Mouse (Mus musculus): ENCODE results near the gene Cpsf7. TPM values are rescaled to one million over a fixed set of nuclear protein-coding genes. Genes with fewer than 3 reads are reported as not detected.

The Cpsf7 gene
- polyA plus RNA-seq, 2 experiments, result 50.4 to 102 TPM

DNA sequence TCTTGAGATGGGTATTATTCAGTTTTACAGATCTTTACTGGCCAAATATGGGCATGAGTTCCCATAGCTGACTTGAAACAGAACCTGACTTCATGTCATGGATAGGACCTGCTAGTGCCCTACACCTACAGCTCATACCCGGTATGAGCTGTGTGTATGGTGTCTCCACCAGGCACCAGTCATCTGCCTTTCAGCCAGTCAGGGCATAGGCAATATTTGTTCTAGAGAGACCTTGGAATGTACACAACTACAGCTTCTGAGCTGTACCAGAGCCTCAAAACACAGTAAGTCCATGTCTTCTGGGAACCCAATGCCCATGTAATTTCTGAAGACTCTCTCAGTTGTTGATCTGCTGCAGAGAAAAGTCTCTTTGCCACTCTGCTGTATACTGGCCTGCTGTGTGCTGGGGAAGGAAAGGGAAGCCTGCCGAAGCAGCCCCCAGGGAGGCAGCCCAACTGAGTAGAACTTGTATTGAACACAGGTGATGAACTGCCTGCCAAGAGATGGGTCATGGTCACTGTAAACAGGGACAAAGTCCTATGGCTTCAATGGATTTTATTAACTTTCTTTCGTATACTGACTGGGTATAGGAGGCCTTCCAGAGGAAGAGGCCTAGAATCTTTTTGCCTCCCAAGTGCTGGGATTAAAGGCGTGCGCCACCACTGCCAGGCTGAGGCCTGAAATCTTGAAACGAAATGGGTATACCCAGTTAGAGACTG, 66.8 kb downstream of the Cpsf7 start:
- Histone ChIP-seq H3K4me1 (ENCODE audit: control insufficient read depth, insufficient read depth, low read length) (no peaks in the 10 kb centered on the region), H3K9me3 (ENCODE audit: control insufficient read depth, low read length) (no peaks in the 10 kb centered on the region), H3K4me3 (replicated peaks; ENCODE audit: low read length) (no peak overlapping the region), H3K27ac (replicated peaks; ENCODE audit: low read depth, low read length) (no peak overlapping the region), H3K27me3 (ENCODE audit: control insufficient read depth, insufficient read depth, low read length) (no peaks in the 10 kb centered on the region), H3K36me3 (ENCODE audit: control insufficient read depth, insufficient read depth, low read length) (peaks cover 48% of the 10 kb centered on the region), H3K9ac (ENCODE audit: low read depth, low read length, severe bottlenecking) (no peak overlapping the region), H3K4me2 (replicated peaks; ENCODE audit: low read depth, low read length, severe bottlenecking) (no peak overlapping the region)
- ATAC-seq (ENCODE audit: low FRiP score, low read depth) (no peak), DNase-seq (ENCODE audit: low spot score) (no peak)
- TF ChIP-seq POLR2A (IDR thresholded peaks at IDR 0.05; ENCODE audit: borderline replicate concordance, extremely low read depth, insufficient read depth, insufficient read length), result no peak
- 89% methylated on average over 6 of the region's 6 CpGs for WGBS

Other genes with a start within 250 kb of the Cpsf7 start
- gene Dagla, start 220.4 kb upstream of the Cpsf7 start, polyA plus RNA-seq (2012; rRNA removed), result 8.1 and 11.1 TPM in 2 replicates
- 2.4 and 2.8 TPM in 2 replicates for gene Dagla, start 220.4 kb upstream of the Cpsf7 start, polyA plus RNA-seq (2014; fragmentation: Nextera tagmentation; extraction: Ambion mirVana)
- gene Syt7, start 136.2 kb upstream of the Cpsf7 start, polyA plus RNA-seq (2012; rRNA removed), result 5.0 and 5.5 TPM in 2 replicates
- 2.0 and 2.2 TPM in 2 replicates for gene Syt7, start 136.2 kb upstream of the Cpsf7 start, polyA plus RNA-seq (2014; fragmentation: Nextera tagmentation; extraction: Ambion mirVana)
- 0.88 and 1.2 TPM in 2 replicates for gene Lrrc10b, start 67.8 kb upstream of the Cpsf7 start, polyA plus RNA-seq (2012; rRNA removed)
- 0.43 and 0.84 TPM in 2 replicates for gene Lrrc10b, start 67.8 kb upstream of the Cpsf7 start, polyA plus RNA-seq (2014; fragmentation: Nextera tagmentation; extraction: Ambion mirVana)
- 0.53 and 0.78 TPM in 2 replicates for gene Ppp1r32, start 42.3 kb upstream of the Cpsf7 start, polyA plus RNA-seq (2012; rRNA removed)
- 0.18 TPM in 1 of 2 replicates, not detected in the other for gene Ppp1r32, start 42.3 kb upstream of the Cpsf7 start, polyA plus RNA-seq (2014; fragmentation: Nextera tagmentation; extraction: Ambion mirVana)
- gene Sdhaf2, start 876 bp downstream of the Cpsf7 start, polyA plus RNA-seq (2012; rRNA removed), result 42.5 and 49.2 TPM in 2 replicates
- gene Sdhaf2, start 876 bp downstream of the Cpsf7 start, polyA plus RNA-seq (2014; fragmentation: Nextera tagmentation; extraction: Ambion mirVana), result 64.6 and 65.2 TPM in 2 replicates
- 51.3 and 61.5 TPM in 2 replicates for gene Tmem216, start 31.0 kb downstream of the Cpsf7 start, polyA plus RNA-seq (2012; rRNA removed)
- gene Tmem216, start 31.0 kb downstream of the Cpsf7 start, polyA plus RNA-seq (2014; fragmentation: Nextera tagmentation; extraction: Ambion mirVana), result 55.8 and 58.6 TPM in 2 replicates
- gene Cyb561a3, start 51.9 kb downstream of the Cpsf7 start, polyA plus RNA-seq (2012; rRNA removed), result 23.1 and 33.0 TPM in 2 replicates
- gene Cyb561a3, start 51.9 kb downstream of the Cpsf7 start, polyA plus RNA-seq (2014; fragmentation: Nextera tagmentation; extraction: Ambion mirVana), result 18.9 and 22.3 TPM in 2 replicates
- gene Tmem138, start 52.1 kb downstream of the Cpsf7 start, polyA plus RNA-seq (2012; rRNA removed), result 29.7 and 34.2 TPM in 2 replicates
- 33.8 and 36.2 TPM in 2 replicates for gene Tmem138, start 52.1 kb downstream of the Cpsf7 start, polyA plus RNA-seq (2014; fragmentation: Nextera tagmentation; extraction: Ambion mirVana)
- gene Ddb1, start 80.1 kb downstream of the Cpsf7 start, polyA plus RNA-seq (2012; rRNA removed), result 346 and 349 TPM in 2 replicates
- gene Ddb1, start 80.1 kb downstream of the Cpsf7 start, polyA plus RNA-seq (2014; fragmentation: Nextera tagmentation; extraction: Ambion mirVana), result 358 and 386 TPM in 2 replicates
- 24.1 and 25.5 TPM in 2 replicates for gene Tkfc, start 80.4 kb downstream of the Cpsf7 start, polyA plus RNA-seq (2012; rRNA removed)
- gene Tkfc, start 80.4 kb downstream of the Cpsf7 start, polyA plus RNA-seq (2014; fragmentation: Nextera tagmentation; extraction: Ambion mirVana), result 14.6 and 15.4 TPM in 2 replicates
- 7.0 and 10.2 TPM in 2 replicates for gene Vwce, start 108.9 kb downstream of the Cpsf7 start, polyA plus RNA-seq (2012; rRNA removed)
- gene Vwce, start 108.9 kb downstream of the Cpsf7 start, polyA plus RNA-seq (2014; fragmentation: Nextera tagmentation; extraction: Ambion mirVana), result 3.2 TPM in 2 replicates
- 0.12 and 0.23 TPM in 2 replicates for gene Pga5, start 152.8 kb downstream of the Cpsf7 start, polyA plus RNA-seq (2012; rRNA removed)
- gene Pga5, start 152.8 kb downstream of the Cpsf7 start, polyA plus RNA-seq (2014; fragmentation: Nextera tagmentation; extraction: Ambion mirVana), result not detected in 2 replicates
- 30.2 and 37.4 TPM in 2 replicates for gene Vps37c, start 163.5 kb downstream of the Cpsf7 start, polyA plus RNA-seq (2012; rRNA removed)
- gene Vps37c, start 163.5 kb downstream of the Cpsf7 start, polyA plus RNA-seq (2014; fragmentation: Nextera tagmentation; extraction: Ambion mirVana), result 37.6 and 42.6 TPM in 2 replicates
- gene Cd5, start 213.7 kb downstream of the Cpsf7 start, polyA plus RNA-seq (2012; rRNA removed), result 0.16 and 0.28 TPM in 2 replicates
- gene Cd5, start 213.7 kb downstream of the Cpsf7 start, polyA plus RNA-seq (2014; fragmentation: Nextera tagmentation; extraction: Ambion mirVana), result 0.23 and 0.51 TPM in 2 replicates